Mouse (Mus musculus) spleen, adult 12 weeks (tissue): Measurements from ENCODE around the gene Mcur1.
A peak's percentile ranks its signal among the peaks of the same experiment; 100 is the strongest.

Source experiments
- DNase-seq: peaks from one replicate; pipeline ENCODE4 v3.0.0; 2022; ENCODE audit warnings: low spot score

Gene Mcur1

DNA sequence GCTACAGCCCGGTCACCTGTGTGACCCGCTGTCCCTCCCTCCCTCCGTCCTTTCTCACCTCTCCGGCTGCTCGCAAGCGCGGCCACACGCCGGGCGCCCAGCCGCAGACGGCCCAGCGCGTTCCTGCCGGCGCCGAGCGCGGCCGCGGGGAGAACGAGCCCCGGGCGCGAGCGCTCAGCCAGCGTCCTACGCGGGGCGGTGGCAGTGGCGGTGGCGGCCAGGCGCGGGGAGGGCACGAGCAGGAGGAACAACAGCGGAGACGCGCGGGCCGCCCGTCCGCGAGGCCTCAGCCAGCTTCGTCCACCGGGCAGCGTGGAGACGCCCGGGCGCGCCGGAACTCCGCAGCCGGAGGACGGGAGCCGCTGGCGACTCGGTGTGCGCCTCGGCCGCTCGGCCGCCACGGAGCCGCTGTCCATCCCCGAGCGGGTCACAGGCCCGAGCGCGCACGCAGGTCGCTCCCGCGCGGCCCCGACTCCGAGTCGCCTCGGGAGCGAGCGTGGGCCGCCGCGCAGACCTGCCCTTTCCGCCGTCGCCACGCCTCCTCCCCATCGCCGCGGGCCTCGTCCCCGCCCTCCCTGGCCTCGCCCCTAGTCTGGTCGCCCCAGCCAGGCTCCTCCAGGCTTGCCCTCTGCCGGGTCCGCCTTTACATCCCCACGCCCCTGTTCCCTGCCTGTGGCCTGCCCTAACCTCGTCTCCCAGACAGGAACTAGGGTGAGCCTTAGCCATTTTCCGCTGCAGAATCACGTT, at the start of gene Mcur1:
Gene Mcur1 (minus strand): TSS at position 481 of the 747 bp plus-strand sequence.
- peak; percentile 91 for DNase-seq

- no peak for DNase-seq
These were observed 48.9 kb upstream of the Mcur1 start for GRCm38 (mm10) chr13:43608854-43609253.

DNA sequence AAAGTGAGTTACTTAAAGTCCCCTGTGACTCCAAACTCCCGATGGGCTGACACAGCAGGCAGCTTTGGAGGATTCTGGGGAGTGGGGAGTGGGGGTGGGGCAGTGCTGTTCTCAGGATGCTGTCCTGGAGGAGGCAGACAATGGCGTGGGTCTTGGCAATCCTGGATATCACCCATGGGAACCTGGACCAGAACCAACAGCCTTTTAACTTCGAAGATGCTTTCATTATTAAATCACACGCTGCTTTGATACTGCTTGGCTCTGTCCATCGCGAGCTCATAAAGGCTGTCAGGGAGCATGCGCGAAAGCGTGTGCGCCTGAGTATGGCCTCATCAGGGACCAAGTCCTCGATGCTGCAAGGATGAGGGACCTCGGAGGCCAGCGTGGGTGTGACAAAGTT, 43.1 kb upstream of the Mcur1 start:
- no peak for DNase-seq

GRCm38 (mm10) chr13:43602440-43602839, 42.4 kb upstream of the Mcur1 start:
- no peak for DNase-seq

DNA sequence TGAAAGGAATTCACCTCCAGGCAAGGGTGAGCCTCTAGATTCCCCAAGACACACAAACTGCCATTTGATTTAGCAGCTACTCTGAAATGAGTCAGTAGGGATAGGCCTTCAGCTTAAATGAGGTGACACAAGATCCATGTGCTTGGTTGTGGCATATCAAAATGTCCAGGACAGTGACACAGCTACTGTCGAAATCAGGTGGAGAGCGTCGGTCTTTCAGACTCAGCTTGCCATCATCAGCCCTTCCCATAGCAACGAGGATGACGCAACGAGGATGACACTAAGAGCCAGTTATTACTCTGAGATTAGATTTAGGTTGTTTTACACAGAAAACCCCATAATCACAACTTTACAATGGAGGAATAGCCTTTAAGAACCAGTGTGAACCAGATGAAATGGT, 41.0 kb upstream of the Mcur1 start:
- no peak for DNase-seq

DNA sequence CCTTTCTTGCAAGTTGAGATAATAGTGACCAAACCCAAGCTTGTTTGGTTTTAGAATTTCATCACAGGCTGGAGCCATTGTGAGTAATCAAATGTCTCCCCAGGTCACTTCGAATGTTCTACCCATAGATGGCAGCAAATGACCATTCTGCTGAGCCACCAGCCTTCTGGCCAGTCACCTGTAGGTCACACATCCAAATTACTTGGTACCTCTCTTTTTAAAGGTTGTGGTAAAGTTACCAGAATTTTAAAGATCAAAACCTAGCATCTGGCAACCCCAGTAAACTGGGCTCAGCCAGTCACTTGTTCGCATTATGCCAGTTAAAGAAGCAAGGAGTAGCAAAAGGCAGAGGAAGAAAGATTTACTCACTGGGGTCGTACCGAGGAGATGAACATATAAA, 35.9 kb upstream of the Mcur1 start:
- no peak for DNase-seq

DNA sequence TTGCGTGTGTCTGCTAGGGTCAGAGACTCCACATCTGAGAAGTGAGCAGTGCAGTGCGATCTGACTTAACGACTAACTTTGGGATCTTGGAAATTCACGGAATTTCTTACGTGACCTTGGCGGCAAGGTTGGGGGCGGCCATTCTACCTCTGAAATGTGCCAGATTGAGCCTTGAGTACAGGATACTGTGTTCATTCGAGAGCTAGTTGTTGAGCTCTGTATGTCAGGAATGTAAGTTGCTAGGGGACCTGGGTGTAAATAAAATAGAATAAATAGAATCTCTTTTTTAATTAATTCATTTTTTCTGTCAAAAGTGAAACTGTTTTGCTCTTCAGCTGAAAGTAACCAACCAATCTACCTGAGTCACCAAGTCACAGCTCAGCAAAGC, 32.7 kb upstream of the Mcur1 start:
- DNase-seq: no peak

GRCm38 (mm10) chr13:43591828-43592680, 32.1 kb upstream of the Mcur1 start:
- DNase-seq: no peak

DNA sequence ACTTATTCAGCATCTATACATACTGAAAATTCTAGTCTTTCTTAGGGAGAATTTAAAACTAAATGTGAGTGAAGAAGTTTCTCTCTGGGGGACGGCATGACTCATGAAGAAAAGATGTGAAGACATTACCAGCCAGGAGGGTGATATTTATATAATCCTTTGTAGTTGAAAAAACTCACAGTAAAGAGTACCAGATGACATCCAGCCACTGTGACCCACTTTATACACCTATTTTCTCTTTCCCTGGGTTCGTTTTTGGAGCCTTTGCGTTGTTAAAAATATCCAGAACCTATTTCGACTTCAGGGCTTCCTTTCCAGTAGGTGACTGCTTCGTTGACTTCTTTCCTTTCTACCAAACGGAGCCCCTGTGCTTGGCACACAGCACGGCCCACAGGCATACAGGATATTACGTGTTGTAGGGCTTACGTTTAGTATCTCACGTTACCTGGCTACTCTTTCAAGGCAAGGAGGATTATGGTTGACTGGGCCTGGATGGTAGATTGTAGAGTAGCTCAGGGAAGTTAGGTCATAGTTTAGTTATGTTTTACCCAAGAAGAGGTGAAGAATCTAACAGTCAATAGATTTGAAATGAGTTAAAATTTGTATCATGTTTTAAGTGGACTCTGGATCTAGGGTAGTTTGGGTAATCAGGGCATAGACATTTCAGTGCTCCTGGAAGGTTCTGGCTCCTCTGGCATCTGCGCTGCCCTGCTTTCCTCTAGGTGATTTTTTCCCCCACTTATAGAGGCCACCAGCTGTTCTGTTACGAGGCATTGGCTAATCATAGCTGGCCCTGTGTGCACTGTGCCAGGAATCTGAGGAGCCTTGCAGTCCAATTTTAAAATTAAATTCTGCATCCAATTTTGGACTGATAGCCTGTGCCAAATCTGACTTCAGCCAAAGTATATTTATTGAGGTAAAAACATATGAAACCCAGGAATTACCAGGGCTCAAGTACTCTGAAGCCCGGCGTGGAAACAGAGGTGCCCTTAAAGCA, 28.2 kb upstream of the Mcur1 start:
- DNase-seq: no peak

GRCm38 (mm10) chr13:43586966-43587365, 27.0 kb upstream of the Mcur1 start:
- no peak for DNase-seq

- no peak for DNase-seq
These were observed 25.3 kb upstream of the Mcur1 start for GRCm38 (mm10) chr13:43585335-43585734.

- no peak for DNase-seq
These were observed 23.5 kb upstream of the Mcur1 start for GRCm38 (mm10) chr13:43583504-43583903.

DNA sequence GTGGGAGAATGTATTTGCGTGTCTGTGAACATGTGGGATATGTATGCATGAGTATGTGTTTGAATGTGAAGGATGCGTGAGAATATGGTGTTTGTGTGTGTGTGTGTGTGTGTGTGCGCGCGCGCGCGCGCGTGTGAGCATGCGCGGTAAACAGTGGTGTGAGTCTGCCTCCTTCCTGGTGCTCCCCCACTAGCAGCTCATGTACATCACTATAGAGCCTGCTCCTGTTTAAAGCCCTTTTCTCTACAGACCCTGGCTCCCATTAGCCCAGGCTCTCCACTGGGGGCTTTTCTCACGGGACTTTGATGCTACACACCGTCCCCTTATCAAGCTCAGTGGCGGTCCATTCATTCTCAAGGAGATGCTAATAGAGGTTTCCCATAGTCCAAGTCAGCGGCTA, 23.0 kb upstream of the Mcur1 start:
- no peak for DNase-seq

DNA sequence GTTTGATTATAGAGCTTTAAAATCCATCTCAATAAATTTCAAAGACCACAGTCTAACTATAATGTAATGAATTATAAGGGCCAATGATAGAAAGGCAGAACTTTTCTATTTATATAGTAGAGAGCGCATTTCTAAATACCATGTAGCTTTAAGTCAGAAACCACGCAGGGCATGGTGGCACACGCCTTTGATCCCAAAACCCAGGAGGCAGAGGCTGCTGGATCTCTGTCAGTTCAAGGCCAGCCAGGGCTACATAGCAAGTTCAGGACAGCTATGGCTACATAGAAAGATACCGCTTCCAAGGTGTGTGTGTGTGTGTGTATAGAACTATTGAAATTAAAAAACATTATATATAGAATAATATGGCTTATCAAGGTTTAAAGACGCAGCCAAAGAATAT, 20.7 kb upstream of the Mcur1 start:
- no peak for DNase-seq

DNA sequence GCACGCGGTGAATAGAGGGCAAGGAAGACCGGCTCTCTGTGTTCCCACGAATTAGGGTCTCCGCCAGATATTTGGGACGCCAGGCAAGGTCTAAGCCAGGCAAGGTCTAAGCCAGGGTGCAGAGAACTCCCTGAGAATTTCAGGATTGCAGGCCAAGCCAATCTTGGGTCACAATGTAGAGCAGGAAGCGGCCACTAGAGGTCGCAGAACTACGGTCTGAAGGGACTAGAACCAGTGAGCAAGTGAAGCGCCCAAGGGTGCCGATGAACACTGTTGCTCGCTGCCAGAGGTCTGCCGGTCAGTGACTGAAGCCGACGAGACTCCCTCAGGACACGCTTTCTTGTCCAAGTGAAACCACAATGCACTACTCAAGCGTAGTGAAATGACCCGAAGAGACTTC, 19.7 kb upstream of the Mcur1 start:
- DNase-seq: no peak

GRCm38 (mm10) chr13:43577766-43578165, 17.8 kb upstream of the Mcur1 start:
- no peak for DNase-seq

DNA sequence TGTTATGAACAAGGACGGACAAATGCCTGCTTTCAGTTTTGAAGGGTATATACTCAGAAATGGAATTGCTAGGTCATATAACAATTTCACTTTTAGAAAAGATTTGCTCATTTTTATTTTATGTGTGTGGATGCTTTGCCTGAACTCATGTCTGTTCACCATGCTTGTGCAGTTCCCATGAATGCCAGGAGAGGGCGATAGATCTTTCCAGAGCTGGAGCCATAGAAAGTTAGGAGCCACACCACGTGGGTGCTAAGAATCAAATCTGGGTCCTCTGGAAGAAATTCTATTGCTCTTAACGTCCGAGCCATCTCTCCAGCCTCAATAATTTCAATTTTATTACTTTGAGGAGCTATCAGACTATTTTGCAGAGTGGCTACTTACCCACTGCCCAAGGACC, 17.3 kb upstream of the Mcur1 start:
- DNase-seq: no peak

GRCm38 (mm10) chr13:43575431-43575830, 15.4 kb upstream of the Mcur1 start:
- DNase-seq: no peak

GRCm38 (mm10) chr13:43573979-43574378, 14.0 kb upstream of the Mcur1 start:
- DNase-seq: no peak

GRCm38 (mm10) chr13:43567141-43567891, 7.3 kb upstream of the Mcur1 start:
- DNase-seq: no peak

- no peak for DNase-seq
These were observed 6.2 kb upstream of the Mcur1 start for GRCm38 (mm10) chr13:43566184-43566583.
